Comparison of ENCODE assay signal across 19 mouse cellular contexts in genomic region chr12:40921988-40922387, GRCm38 (mm10).
"Had no signal": no experiment of that assay in that cellular context is flagged by ENCODE, and none has a peak within 500 bp of the region (broad histone marks: within the 10 kb centered on the region; RNA-seq: fewer than 3 reads in every experiment).

No protein-coding gene starts in this region.

- DNase-seq: kidney, adult 11 months; kidney, adult 8-10 months; kidney, postnatal 10 days; kidney, postnatal 36 days; layer of hippocampus, postnatal 36 days; lung, adult 2 months; lung, postnatal 14 days; lung, postnatal 4 days; midbrain, embryonic 14.5 days; right cerebral cortex, postnatal 25 days; spleen, adult 18-20 months; thymus, postnatal 36 days had no signal

- H3K27ac ChIP-seq: intestine, embryonic 15.5 days; kidney, embryonic 15.5 days; left cerebral cortex, adult 2 months; limb, embryonic 12.5 days; limb, embryonic 15.5 days; stomach, embryonic 15.5 days had no signal

- H3K9ac ChIP-seq: intestine, embryonic 15.5 days; kidney, embryonic 15.5 days; limb, embryonic 12.5 days; limb, embryonic 15.5 days; stomach, embryonic 15.5 days had no signal

- H3K4me3 ChIP-seq: intestine, embryonic 15.5 days; kidney, embryonic 15.5 days; left cerebral cortex, adult 2 months; limb, embryonic 12.5 days; limb, embryonic 15.5 days; stomach, embryonic 15.5 days had no signal

- H3K9me3 ChIP-seq: intestine, embryonic 15.5 days; kidney, embryonic 15.5 days; limb, embryonic 15.5 days; stomach, embryonic 15.5 days had no signal

- ATAC-seq: intestine, embryonic 15.5 days had no signal

- H3K27me3 ChIP-seq: intestine, embryonic 15.5 days; kidney, embryonic 15.5 days; limb, embryonic 12.5 days; limb, embryonic 15.5 days; stomach, embryonic 15.5 days had no signal

- H3K4me1 ChIP-seq: intestine, embryonic 15.5 days; kidney, embryonic 15.5 days; limb, embryonic 12.5 days; limb, embryonic 15.5 days; stomach, embryonic 15.5 days had no signal

- H3K36me3 ChIP-seq: intestine, embryonic 15.5 days; kidney, embryonic 15.5 days; limb, embryonic 12.5 days; limb, embryonic 15.5 days; stomach, embryonic 15.5 days had no signal

- H3K4me2 ChIP-seq: intestine, embryonic 15.5 days; kidney, embryonic 15.5 days; limb, embryonic 12.5 days; limb, embryonic 15.5 days; midbrain, embryonic 11.5 days; stomach, embryonic 15.5 days had no signal
